Mouse (Mus musculus) myocyte (in vitro differentiated cells): ENCODE measurements around the gene Rad51b.

ENCODE experiments used
- E2F4 ChIP-seq: IDR thresholded peaks from one replicate; pipeline ENCODE4 v1.6.1; 2011; ENCODE audit warnings: mild to moderate bottlenecking, control low read depth, moderate library complexity; ENCODE audit not compliant: insufficient read depth
- MAX ChIP-seq: IDR thresholded peaks from one replicate; pipeline ENCODE4 v1.6.1; 2011; ENCODE audit warnings: low read depth, mild to moderate bottlenecking, control low read depth
- MYOD1 ChIP-seq, 3 experiments: IDR thresholded peaks; one replicate each; pipeline ENCODE4 v1.6.1; 2011; ENCODE audit warnings: control low read depth in 2 of 3, low read depth in 2 of 3, mild to moderate bottlenecking in 2 of 3, moderate library complexity in 1 of 3; ENCODE audit not compliant: insufficient read length in 2 of 3, control insufficient read depth in 1 of 3
- POLR2A ChIP-seq: IDR thresholded peaks from one replicate; pipeline ENCODE4 v1.6.1; 2011; ENCODE audit warnings: low read depth, mild to moderate bottlenecking, control low read depth, moderate library complexity; ENCODE audit not compliant: insufficient read length
- POLR2AphosphoS2 ChIP-seq: IDR thresholded peaks from one replicate; pipeline ENCODE4 v1.6.1; 2011; ENCODE audit warnings: low read depth, control low read depth; ENCODE audit not compliant: insufficient read length
- REST ChIP-seq: IDR thresholded peaks from one replicate; pipeline ENCODE4 v1.6.1; 2011; ENCODE audit warnings: mild to moderate bottlenecking, control low read depth, moderate library complexity; ENCODE audit not compliant: insufficient read depth, insufficient read length
- SRF ChIP-seq: IDR thresholded peaks from one replicate; pipeline ENCODE4 v1.6.1; 2011; ENCODE audit warnings: low read depth; ENCODE audit not compliant: control insufficient read depth, insufficient read length
- TCF12 ChIP-seq: IDR thresholded peaks from one replicate; pipeline ENCODE4 v1.6.1; 2011; ENCODE audit warnings: mild to moderate bottlenecking, control low read depth; ENCODE audit not compliant: poor library complexity, insufficient read depth, severe bottlenecking
- TCF3 ChIP-seq: IDR thresholded peaks from one replicate; pipeline ENCODE4 v1.6.1; 2011; ENCODE audit warnings: low read depth, control low read depth; ENCODE audit not compliant: insufficient read length
- USF1 ChIP-seq: IDR thresholded peaks from one replicate; pipeline ENCODE4 v1.6.1; 2011; ENCODE audit warnings: low read depth, mild to moderate bottlenecking, control low read depth, moderate library complexity

DNA sequence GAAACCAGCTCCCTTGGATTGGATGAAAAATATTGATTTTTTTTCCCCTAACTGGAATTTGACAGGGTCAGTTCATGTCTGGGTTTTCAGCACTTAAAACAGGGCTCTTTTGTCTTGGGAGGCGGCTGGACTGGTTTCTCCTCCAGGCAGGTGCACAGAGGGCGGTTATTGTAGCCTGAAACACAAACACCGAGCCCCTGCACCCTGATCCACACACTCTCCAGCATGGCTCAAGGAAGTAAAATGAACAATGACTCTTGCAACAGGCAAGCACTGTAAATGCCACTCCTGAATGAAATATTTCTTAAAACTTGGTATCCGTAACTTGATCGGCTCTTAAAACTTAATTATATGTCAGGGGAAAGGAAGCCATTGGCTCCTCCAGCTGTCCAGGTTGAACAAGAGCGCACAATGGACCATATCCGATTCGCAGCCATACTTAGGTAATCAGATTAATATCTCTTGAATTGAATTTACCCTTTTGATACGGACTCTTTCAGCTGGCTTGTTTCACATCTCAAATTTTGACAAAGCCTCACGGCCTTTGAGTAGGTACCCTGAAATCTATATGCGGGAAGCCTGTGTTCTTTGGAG, 377.9 kb downstream of the Rad51b start:
- TF ChIP-seq MYOD1 (IDR thresholded peaks at IDR 0.05; ENCODE audit: control insufficient read depth in 1 of 3, insufficient read length in 2 of 3, low read depth in 2 of 3) = no peak
- TF ChIP-seq POLR2AphosphoS2 = no peak
- TF ChIP-seq USF1 = no peak
- no peak for TF ChIP-seq POLR2A
- no peak for TF ChIP-seq E2F4
- TF ChIP-seq TCF3 = no peak
- TF ChIP-seq REST = no peak
- no peak for TF ChIP-seq MAX
- no peak for TF ChIP-seq TCF12
- TF ChIP-seq SRF = no peak
